Mouse (Mus musculus) lung, postnatal 14 days (tissue): Measurements from ENCODE around the gene Rnf216.

Source experiments
- DNase-seq: peaks from one replicate; pipeline ENCODE4 v3.0.0; 2021

The Rnf216 gene

DNA sequence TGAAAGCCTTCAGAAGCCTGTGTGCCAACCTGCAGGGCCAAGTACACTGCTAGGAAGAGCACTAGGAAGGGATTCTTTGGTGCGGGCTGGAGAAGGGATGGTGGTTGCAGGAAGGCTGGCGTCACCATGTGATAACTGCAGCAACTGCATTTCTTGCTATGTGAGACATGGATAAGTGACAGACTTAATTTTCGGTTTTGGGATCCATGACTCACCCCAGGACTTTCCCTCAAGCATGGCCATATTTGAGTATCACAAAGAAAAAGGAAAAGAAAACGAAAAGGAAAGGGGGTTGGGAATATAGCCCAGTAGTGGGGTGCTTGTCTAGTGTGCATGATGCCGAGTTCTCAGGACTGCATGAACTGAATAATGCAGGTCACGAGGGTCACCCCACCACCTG lies 60.9 kb downstream of the Rnf216 start:
- DNase-seq: no peak

DNA sequence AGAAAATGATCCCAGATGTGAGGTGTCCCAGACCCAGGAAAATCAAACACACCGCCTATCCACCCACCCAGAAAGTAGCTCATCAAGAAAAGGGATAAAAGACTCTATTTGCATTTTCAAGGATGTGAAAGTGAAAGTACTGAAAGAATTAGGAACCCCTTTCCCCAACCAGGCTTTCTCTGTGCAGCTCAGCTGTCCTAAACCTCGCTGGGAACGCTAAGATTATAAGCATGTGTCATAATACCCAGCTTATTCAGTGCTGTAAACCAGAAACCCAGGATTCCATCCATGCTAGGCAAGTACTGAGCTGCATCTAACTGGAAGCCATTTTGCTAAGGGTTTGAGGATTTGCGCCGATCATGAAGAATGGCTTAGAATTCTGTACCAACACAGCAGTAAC lies 62.5 kb downstream of the Rnf216 start:
- no peak for DNase-seq

DNA sequence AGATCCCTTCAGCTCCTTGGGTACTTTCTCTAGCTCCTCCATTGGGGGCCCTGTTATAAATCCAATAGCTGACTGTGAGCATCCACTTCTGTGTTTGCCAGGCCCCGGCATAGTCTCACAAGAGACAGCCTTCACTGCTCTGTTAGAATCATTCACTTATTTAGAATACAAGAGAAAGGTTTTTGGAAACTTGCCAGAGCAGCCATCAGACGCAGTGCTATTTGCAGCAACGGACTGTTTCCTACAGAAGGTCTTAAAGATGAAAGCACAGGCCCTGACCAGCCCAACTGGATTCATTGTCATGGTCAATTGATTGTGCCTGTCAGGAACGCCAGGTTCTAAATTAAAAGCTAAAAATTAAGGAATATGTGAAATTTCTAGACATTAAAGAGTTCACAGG lies 63.0 kb downstream of the Rnf216 start:
- no peak for DNase-seq

DNA sequence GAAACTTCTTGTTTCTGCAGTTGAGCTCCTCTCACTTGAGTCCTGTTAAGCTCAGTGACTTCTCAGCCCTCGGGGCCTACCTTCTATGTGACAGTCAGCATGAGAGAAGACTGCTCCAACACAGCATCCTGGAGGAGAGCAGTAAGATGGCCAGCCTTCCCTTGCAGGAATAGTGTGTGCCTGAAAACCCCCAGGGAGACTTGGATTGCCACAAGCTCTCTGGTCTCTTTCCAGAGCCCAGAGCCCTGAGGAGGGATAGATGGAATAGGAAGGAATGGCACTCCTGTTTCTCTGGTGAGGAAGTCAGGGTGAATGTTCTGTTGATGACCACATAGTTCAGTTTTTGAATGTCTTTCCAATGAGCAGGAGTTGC lies 63.8 kb downstream of the Rnf216 start:
- no peak for DNase-seq

DNA sequence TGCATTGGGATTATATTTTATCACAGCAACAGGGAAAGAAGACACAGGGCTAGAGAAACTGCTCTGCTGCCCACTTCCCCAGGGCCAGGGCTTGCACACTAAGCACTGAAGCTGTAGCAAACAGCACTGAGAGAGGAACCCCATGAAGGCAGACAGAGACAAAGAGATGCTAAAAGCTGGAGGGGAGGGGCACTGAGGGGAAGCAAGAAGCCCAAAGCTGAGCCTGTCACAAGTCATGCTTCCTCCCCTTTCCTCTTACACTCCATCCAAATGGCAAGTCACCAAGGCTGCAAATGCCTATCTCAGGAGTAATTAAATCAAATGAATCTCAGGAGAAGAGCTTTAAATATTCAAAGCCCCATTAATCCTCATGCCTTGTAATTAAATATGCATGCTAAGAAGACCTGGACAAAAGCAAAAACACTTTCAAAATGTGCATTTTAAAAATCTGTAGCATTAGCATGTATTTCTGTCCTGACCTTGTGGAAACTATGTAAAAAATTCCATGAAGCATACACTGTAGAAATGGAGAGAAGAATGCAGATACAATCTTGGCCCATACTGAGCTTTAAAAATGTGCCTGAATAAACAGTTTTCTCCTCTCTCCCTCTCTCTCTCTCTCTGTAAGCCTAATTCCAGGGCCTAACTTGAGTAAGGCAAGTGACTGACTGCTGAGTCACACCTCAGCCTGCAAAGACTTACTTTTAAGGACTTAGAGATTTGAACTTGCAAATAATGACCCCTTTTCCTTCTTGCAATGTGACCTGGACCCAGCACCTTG lies 64.4 kb downstream of the Rnf216 start:
- no peak for DNase-seq

DNA sequence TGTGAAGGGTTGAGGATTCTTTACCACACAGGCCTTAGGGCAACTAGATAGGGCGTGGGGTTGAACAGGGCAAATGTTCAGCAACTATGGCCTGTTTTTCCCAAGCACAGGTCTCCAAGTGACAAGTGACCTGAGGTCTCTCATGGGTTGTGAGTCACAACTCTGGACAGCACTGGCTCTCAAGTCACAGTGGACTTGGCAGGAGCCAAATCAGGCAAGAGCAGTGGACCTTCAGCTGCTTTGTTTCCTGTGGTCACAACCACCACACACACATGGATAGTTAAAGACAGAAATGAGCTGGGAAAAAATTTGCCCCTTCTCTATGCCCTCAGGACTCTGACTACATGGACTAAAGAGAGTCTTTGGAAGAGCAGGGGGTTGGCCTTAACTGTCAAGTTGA lies 65.2 kb downstream of the Rnf216 start:
- no peak for DNase-seq

DNA sequence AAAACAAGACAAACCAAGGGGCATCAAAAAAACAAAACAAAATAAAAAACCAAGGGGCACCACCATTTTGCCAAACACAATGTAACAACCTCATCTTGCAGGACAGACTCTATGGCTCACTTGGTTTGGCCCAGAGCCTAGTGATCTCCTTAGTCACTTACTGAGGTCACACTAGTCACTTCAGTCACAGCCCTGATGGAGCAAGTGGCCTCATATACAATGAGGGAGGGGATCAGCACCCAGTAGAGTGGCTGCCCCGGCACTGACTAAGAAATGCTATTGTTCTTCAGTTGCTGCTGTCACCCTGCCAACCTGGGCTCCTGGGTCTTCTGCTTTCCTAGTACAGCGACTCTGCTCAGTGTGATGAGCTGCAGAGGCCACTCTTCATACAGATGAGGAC lies 68.9 kb downstream of the Rnf216 start:
- DNase-seq: no peak

DNA sequence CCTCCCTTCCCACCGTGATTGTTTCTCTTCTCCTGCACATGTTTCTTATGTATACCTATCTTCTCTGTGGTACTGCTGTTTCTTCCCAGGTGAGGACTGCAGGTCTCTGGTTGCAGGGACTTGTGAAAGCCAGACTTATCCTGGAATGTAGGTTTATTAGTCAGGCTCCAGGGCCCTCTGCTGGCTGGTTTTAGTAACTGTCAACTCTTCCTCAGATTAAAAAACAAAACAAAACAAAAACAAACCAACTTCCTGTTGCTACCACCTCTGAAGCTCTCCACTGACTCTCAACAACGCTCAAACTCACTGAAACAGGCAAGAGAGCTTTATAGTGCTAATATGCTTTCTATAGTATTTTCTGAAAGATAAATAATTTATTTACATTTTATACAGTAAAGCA lies 69.5 kb downstream of the Rnf216 start:
- DNase-seq: no peak

DNA sequence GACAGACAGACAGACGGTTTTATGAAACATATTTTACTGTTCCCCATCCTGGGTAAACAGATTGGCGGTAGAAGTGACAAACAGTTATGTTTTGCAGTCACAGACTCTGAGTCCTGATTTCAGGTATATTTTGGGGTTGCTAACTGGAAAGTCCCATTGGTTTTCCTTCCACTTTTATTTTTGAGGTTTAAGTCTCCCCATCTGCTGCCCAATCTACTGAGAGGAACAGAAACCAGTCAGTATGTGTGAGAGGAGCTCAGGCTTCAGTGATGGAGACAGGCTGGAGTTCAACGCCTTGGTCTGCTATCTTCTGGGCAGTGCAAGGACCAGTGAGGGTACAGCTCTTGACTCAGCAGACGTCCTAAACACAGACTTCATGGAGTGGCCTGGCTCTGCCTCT lies 74.0 kb downstream of the Rnf216 start:
- DNase-seq: no peak

DNA sequence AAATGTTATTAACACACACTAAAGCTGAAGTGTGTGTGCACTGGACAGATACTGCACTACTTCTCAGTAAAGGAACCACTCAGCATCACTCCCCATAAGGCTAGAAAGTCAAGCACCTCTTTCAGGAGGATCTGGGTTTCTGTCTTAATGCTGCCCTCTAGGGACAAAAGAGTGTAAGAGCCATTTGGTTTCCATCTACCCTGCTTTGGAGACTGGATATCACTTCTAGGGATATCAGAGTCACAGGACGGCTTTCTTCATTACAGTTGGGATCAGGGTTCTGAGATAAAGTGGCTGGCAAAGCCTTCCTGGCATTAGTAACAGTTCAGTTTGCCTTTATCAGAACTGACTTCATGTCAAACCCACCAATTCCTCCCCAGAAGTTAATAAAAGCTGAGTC lies 75.6 kb downstream of the Rnf216 start:
- peak; percentile 35 for DNase-seq

DNA sequence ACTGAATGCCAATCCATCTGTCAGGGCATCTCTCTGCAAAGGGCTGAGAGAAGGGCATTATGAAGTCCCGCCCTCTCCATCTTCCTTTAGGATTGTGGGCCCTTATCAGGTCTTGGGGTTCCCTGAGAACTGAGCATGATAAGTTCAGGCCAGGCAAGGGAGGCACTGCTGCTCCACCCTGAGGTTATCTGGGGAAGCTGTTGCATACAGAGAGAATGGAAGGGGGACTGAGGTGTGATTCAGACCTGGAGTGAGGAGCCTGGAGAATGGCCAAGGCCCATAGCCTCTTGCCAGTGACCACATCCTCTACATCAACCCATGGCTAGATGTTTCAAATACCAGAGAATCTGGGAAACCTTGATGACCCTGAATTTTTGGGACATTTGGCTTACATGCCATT lies 76.7 kb downstream of the Rnf216 start:
- no peak for DNase-seq

DNA sequence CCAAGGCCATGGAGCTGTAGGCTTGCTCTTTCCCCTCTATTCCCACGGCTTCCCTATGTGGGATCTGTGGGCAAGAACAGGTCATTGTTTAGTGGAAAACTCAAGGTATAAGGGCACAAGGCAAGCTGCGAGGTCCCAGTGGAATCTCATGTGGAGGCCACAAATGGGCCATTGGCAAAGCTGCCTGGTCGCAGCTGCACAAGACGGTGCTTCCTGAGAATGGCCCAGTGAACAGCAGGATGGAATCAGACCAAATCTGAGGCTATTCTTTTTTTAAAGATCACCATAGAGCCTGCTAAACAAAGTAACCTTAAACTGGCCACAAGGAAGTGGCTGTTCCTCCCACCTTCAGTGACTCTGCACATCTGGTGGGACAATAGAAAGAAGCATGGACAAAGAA lies 77.5 kb downstream of the Rnf216 start:
- no peak for DNase-seq

DNA sequence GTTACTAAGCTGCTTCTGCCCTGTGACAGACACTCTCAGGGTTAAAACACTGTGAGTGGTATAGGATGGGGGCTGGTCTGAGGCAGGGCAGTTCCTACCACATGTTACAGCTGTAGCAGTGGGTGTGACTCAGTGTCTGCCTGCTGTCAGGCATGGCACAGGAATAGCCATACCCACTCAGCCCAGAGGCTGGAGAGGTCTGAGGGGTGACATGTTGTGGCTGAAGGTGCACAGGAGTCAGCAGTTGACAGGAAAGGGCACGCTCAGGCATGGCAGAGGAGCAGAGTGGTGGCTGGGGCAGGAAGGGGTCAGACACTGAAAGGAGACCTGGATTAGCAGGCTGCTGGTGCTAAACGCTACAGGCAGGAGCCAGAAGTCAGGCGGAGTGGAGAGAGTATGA lies 78.7 kb downstream of the Rnf216 start:
- DNase-seq: no peak

DNA sequence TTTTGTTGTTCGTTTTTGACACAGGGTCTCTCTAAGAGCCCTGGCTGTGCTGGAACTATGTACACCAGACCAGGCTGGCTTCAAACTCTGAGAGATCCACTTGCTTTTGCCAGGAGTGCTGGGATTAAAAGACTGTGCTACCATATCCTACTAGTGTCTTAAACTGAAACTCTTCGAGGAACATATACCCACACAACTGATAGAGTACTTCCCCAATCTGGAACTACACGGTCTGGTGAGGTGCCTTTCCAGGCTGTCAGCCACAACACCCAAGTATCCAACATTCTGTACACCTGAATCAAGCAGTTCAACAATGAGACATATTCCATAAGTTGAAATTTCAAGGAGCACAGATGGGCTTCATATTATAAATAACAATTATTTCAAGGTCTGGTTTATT lies 79.5 kb downstream of the Rnf216 start:
- DNase-seq: no peak

DNA sequence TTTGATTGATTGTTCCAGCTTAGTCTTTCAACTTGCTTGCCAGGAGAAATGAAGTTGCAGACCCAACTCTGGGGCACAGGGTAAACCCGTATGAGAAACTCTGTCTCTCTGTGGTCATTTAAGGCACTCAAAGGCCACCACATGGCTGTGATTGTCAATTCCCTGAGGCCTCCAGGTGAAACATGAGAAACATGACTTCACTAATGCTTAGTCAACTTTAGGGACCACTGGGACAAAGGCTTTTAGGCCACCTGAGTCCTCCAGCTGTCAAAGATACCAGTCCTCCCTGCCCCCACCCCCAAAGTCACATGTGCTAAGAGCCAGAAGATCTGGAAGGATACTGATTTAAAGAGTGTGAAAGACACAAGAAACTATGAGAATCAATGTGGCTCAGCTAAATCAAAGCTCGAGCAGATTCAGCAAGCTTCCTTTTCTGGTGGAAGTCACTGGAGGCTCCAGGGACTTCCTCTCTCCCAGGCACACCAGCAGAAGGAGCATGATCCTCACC lies 80.1 kb downstream of the Rnf216 start:
- no peak for DNase-seq

DNA sequence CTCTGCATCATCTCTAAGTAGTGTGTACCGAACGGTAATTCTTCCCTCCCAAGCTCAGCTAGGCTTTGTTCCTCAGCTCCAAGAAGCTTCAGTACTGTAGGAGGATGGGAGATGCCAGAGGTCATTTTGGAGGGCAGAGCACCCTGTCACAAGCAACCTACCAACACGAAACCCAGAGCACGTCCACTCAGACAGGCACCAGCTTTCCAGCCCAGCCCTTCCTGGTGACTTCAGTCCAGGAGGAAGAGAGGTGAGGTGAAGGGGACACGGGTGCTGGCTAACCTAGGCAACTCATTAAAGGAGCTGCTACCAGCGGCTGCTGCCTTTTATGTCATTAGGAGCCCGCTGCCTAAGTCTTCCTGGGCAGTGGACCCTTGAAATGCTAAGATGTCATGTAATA lies 81.1 kb downstream of the Rnf216 start:
- DNase-seq: no peak

DNA sequence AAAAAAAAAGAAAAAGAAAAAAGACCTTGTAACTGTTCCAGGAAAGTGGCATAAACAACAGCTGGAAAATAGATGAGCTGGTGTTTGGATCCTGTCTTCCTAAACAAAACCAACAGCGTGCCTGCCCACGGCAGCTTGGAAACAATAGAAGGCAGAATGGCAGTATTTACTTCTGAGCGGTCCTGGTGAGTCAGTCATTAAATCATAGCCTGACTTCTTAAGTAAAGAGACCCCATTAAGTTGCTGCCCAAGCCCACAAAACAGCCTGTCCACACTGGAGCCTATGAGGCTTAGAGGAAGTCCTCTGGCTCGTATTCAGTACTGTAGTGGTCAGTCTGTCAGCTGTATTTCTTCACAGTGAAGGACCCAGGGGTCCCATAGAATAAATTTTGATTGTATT lies 81.6 kb downstream of the Rnf216 start:
- no peak for DNase-seq

DNA sequence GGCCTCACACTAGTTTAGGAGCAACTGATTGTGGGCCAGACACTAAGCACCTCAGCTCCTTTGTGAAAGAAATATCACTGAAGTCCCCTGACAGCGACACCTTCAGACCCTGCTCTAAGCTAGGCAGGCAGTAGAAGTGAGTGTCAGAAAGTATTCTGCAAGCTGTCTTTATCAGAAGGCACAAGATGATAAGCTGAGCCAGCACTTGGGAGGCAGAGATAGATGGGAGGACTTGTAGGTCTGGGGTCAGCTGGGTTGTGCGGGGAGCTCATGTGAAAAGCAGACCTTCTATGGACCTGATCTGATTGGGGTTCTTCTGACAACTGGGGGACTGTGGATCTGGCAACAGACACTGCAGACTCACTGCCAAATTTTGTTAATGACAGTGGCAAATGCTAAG lies 88.9 kb downstream of the Rnf216 start:
- no peak for DNase-seq

DNA sequence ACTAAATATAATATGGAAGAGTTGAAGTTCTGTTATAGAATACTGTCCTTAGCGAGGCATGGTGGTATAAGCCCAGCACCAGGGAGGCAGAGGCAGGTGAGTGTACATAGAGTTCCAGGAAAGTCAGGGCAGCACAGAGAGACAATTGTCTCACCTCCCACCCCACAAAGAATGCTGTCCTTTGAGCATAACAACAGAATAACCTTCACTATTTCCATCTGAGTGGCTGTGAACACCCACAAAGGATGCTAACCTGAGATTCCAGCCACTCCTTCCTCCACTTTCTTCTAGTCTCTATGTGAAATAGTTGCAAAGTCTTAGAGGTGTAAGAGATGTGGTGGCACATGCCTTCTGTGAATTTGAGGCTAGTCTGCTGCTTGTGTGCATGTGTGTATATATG lies 89.8 kb downstream of the Rnf216 start:
- DNase-seq: no peak

DNA sequence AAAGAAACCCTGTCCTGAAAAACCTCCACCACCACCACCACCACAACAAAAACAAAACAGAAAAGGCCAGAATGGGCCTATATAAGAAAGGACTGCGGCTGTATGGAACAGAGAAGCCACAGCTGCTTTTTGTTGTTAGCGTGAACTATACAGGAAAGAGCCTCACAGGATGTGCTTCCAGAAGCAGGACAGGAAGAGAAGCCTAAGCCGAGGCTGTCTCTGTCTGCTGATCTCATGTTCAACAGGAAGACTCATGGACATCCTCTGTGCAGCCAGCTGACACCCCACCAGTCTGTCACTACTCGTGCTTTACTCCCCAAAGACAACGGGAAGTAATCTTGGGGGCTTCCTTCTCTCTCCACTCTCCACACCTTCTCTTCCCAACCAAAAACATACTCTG lies 95.4 kb downstream of the Rnf216 start:
- peak; percentile 12 for DNase-seq

DNA sequence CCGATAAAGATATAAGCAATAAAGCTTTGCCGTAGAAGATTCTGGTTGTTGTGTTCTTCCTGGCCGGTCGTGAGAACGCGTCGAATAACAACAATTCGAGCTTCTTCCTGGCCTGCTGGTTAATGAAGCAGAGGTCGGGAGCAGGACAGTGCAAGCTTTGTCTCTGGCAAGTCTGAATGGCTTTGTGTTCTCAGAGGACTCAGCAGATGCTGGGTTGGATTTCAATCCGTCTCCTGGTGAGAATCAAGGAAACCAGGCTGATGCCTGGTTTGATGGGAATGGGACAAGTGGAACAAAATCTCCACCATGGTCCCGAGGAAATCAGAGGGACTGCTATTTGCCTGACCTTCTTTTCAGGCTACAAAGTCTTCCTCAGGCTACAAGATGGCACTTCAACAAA lies 103.4 kb downstream of the Rnf216 start:
- DNase-seq: no peak

DNA sequence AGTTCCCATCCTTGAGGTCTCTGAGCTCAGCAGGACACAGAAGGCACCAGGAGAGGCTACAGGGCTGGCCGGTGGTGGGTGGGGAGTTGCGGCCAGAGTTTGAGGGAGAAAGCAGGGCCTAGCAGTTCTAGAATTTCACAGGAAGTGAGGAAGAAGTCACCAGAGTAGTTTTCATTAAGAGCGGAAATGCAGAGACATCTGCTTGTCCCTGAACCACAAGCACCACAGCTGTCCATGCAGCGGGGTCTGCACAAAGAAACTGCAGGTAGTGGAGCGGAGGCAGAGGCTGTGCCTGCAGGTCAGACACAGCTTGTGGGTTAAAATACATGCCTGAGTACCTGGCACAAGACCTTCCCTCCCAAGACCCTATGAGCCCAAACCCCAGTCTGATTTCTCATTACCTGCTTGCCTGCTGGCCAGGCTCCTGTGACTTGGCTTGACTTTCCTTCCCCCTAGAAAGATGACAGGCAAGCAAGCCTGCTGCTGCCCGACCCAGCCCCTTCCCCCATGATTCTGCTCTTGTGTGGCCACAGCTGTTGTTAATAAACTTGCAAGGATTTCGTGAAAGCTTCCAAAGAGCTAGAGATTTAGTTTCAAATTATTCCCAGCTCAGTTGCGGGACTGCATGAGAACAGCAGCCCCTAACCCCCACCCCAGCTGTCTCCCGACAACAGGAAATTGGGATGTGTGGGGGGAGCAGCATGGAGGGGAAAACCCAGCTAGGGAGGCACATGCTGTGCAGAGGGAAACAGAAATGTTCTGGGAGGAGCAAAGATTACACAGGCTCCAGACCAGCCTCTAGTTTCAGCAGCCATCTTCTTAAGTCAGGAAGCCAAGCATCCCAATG lies 111.9 kb downstream of the Rnf216 start:
- peak; percentile 4 for DNase-seq

DNA sequence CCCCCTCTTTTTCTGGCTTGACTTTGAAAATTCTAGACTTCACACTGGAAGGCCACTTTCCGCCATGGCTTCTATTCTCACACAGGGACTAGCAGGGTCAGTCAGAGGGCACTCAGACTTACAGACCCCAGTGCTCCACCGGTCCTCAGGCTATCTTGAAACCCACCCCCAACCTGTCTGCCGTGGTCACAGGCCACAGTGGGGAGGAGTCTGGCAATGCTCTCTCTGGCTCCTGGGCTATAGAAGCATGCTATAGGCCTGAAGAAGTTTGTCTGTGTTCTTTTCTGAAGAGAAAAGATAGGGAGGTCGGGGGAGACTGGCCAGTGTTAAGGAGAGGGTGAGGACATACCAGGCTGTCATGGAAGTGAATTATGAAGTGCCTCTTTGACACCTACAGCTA lies 112.7 kb downstream of the Rnf216 start:
- DNase-seq: no peak

DNA sequence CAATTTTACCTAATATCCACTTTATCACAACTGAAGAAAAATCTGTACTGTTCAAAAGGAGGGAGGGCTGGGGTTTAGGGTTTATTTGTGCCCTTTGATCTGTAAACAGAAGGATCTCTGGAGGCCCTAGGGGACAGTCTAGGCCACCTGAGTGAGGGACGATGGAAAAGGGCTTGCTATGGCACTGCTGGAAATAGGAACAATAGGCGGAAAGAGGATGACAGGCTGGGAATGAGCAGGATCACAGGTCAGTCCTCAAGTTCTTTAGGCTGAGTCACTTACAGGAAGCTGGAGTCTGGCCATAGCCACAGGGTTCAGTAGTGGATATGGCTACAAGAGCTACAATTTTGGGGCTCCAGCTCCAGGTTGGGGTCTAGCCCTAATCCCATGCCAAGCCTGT lies 114.6 kb downstream of the Rnf216 start:
- DNase-seq: no peak
